ENCODE assay signal across 8 mouse cellular contexts in genomic region chr5:30711147-30712001, GRCm38 (mm10). TPM values are rescaled to one million over a fixed set of nuclear protein-coding genes. Genes with fewer than 3 reads are reported as not detected.
DNase-seq lines count a peak whose midpoint lies in the region.

Gene Dpysl5 (plus strand): TSS chr5:30711564.

- DNase-seq in adrenal gland, postnatal 10 days = peak; percentile 79
- DNase-seq in embryo, embryonic 10.5 days (ENCODE audit: low spot score) = peak; percentile 95
- DNase-seq in gastrocnemius, postnatal 10 days = peak; percentile 62
- peak; percentile 84 for DNase-seq in induced T-regulatory cell, adult 2 months (ENCODE audit: low read depth)
- DNase-seq in left cerebral cortex, adult 8-10 months (ENCODE audit: low spot score in 2 of 2) = peak; percentile 62 to 87
- DNase-seq in lung, postnatal 4 days = peak; percentile 73 to 87
- peak; percentile 52 for DNase-seq in retina, postnatal 7 days (ENCODE audit: low read depth, low spot score)
- peak; percentile 76 for DNase-seq in urinary bladder, postnatal 14 days (ENCODE audit: low spot score)

RNA-seq across cellular contexts. Expression of gene Dpysl5, which starts in this region (rescaled TPM):
- 1 to 10 TPM; 4.5 to 8.8 TPM for total RNA-seq in adrenal gland, postnatal 10 days (2021)
- 1 to 10 TPM; 2.7 to 3.2 TPM for total RNA-seq in gastrocnemius, postnatal 10 days (2021)
- 10 to 100 TPM; 21.3 to 28.0 (median 27.4) TPM for total RNA-seq in left cerebral cortex, adult 8-10 months (2022)

Comparison
In these comparisons a context has a peak if more than half of its experiments do, and no peak if none do; other contexts are left out.
1. Peak in every context shown above with its lines: DNase-seq.